Mouse (Mus musculus): Measurements from ENCODE around the gene Tmem89. TPM values are rescaled to one million over a fixed set of nuclear protein-coding genes. Genes with fewer than 3 reads are reported as not detected.

Gene Tmem89
- total RNA-seq, 2 experiments from 2014 or later: 0.34 TPM; not detected in 1

Other genes starting within 250 kb of the Tmem89 start
- gene Prkar2a, start 225.3 kb upstream of the Tmem89 start, total RNA-seq (2021): 10 to 100 TPM; 43.9 to 47.9 TPM
- 100 to 1,000 TPM; 124 to 130 TPM for gene Ip6k2, start 130.8 kb upstream of the Tmem89 start, total RNA-seq (2021)
- 10 to 100 TPM; 10.9 to 14.5 TPM for gene Nckipsd, start 106.3 kb upstream of the Tmem89 start, total RNA-seq (2021)
- 10 to 100 TPM; 11.0 to 13.6 TPM for gene Celsr3, start 88.3 kb upstream of the Tmem89 start, total RNA-seq (2021)
- gene Slc26a6, start 61.3 kb upstream of the Tmem89 start, total RNA-seq (2021): 10 to 100 TPM; 11.4 to 11.9 TPM
- gene Uqcrc1, start 22.0 kb downstream of the Tmem89 start, total RNA-seq (2021): 100 to 1,000 TPM; 475 to 524 TPM
- 1 to 10 TPM; 9.0 to 9.5 TPM for gene Col7a1, start 39.0 kb downstream of the Tmem89 start, total RNA-seq (2021)
- 1 to 10 TPM in 1 of 2 experiments, under 1 TPM in 1; 0.78 to 1.6 TPM for gene Ucn2, start 71.4 kb downstream of the Tmem89 start, total RNA-seq (2021)
- gene Pfkfb4, start 77.2 kb downstream of the Tmem89 start, total RNA-seq (2021): 1 to 10 TPM; 5.3 to 9.1 TPM
- gene Shisa5, start 123.9 kb downstream of the Tmem89 start, total RNA-seq (2021): 100 to 1,000 TPM; 113 to 115 TPM
- 10 to 100 TPM; 21.6 to 23.6 TPM for gene Trex1, start 145.1 kb downstream of the Tmem89 start, total RNA-seq (2021)
- gene Atrip, start 159.5 kb downstream of the Tmem89 start, total RNA-seq (2021): 10 to 100 TPM; 20.7 to 21.3 TPM
- 10 to 100 TPM; 17.3 to 18.5 TPM for gene Ccdc51, start 167.9 kb downstream of the Tmem89 start, total RNA-seq (2021)
- 100 to 1,000 TPM; 375 to 399 TPM for gene Tma7, start 168.0 kb downstream of the Tmem89 start, total RNA-seq (2021)
- 100 to 1,000 TPM; 152 to 161 TPM for gene Plxnb1, start 180.8 kb downstream of the Tmem89 start, total RNA-seq (2021)
- gene Fbxw21, start 247.4 kb downstream of the Tmem89 start, total RNA-seq (2021): not detected

Measured in adrenal gland, postnatal 4 days (tissue).